Comparison of ENCODE assay signal across 21 mouse cellular contexts in genomic region chr9:31871410-31871809, GRCm38 (mm10). TPM values are rescaled to one million over a fixed set of nuclear protein-coding genes. Genes with fewer than 3 reads are reported as not detected.
A peak's percentile ranks its signal among the peaks of the same experiment; 100 is the strongest.
DNase-seq lines count a peak whose midpoint lies in the region; ATAC-seq and TF ChIP-seq lines count a peak whose summit lies in the region.
"Had no signal": no experiment of that assay in that cellular context is flagged by ENCODE, and none has a peak within 500 bp of the region (broad histone marks: within the 10 kb centered on the region; RNA-seq: fewer than 3 reads in every experiment).

No protein-coding gene starts in this region.

- H3K4me2 ChIP-seq in embryonic facial prominence, embryonic 15.5 days (replicated peaks): no peak overlapping the region
- H3K4me2 ChIP-seq: embryonic facial prominence, embryonic 13.5 days; forebrain, embryonic 12.5 days had no signal

- H3K27me3 ChIP-seq in embryonic facial prominence, embryonic 15.5 days: no peaks in the 10 kb centered on the region
- H3K27me3 ChIP-seq: embryonic facial prominence, embryonic 13.5 days; forebrain, embryonic 12.5 days had no signal

- no peaks in the 10 kb centered on the region for H3K4me1 ChIP-seq in embryonic facial prominence, embryonic 15.5 days
- H3K4me1 ChIP-seq: embryonic facial prominence, embryonic 13.5 days had no signal

- ATAC-seq in embryonic facial prominence, embryonic 15.5 days (ENCODE audit: insufficient number of reproducible peaks, low FRiP score, low TSS enrichment, low read depth): peak; percentile 75
- ATAC-seq in inflammation-experienced regulatory T-cells, adult 6 months: no peak
- ATAC-seq: forebrain, embryonic 14.5 days; forebrain, embryonic 16.5 days had no signal

- no peak overlapping the region for H3K9ac ChIP-seq in embryonic facial prominence, embryonic 15.5 days
- H3K9ac ChIP-seq: embryonic facial prominence, embryonic 13.5 days; forebrain, embryonic 12.5 days had no signal

- DNase-seq in heart, adult 11 months: peak; percentile 71
- no peak for DNase-seq in heart, adult 18-20 months
- peak; percentile 24 for DNase-seq in brain, embryonic 14.5 days (ENCODE audit: low read depth)
- DNase-seq: adrenal gland, adult 2 months; adrenal gland, postnatal 10 days; adrenal gland, postnatal 25 days; cerebellum, adult 11-12 months; cerebellum, adult 2 months; cerebellum, adult 9-10 months; cerebellum, postnatal 10 days; cerebellum, postnatal 25 days had no signal

- WGBS in embryonic facial prominence, embryonic 15.5 days: 31% methylated on average over 4 of the region's 4 CpGs

- TF ChIP-seq CTCF in brain, embryonic 14.5 days (IDR thresholded peaks at IDR 0.05; ENCODE audit: borderline replicate concordance, extremely low read depth, insufficient read depth, insufficient read length): no peak

- H3K36me3 ChIP-seq in embryonic facial prominence, embryonic 15.5 days: no peaks in the 10 kb centered on the region
- H3K36me3 ChIP-seq: embryonic facial prominence, embryonic 13.5 days; forebrain, embryonic 10.5 days; forebrain, embryonic 12.5 days had no signal

- H3K4me3 ChIP-seq in embryonic facial prominence, embryonic 15.5 days (replicated peaks): no peak overlapping the region
- H3K4me3 ChIP-seq: embryonic facial prominence, embryonic 13.5 days; erythroblast, embryonic 14.5 days; forebrain, embryonic 10.5 days; forebrain, embryonic 12.5 days had no signal

- no peak for TF ChIP-seq POLR2A in brain, embryonic 14.5 days (IDR thresholded peaks at IDR 0.05; ENCODE audit: borderline replicate concordance, extremely low read depth, insufficient read depth, insufficient read length, poor library complexity, severe bottlenecking)

- H3K9me3 ChIP-seq in embryonic facial prominence, embryonic 15.5 days (replicated peaks): no peaks in the 10 kb centered on the region
- H3K9me3 ChIP-seq: embryonic facial prominence, embryonic 13.5 days; forebrain, embryonic 10.5 days; forebrain, embryonic 12.5 days had no signal

- no peak overlapping the region for H3K27ac ChIP-seq in embryonic facial prominence, embryonic 15.5 days (replicated peaks)
- H3K27ac ChIP-seq: embryonic facial prominence, embryonic 13.5 days; forebrain, embryonic 10.5 days; forebrain, embryonic 12.5 days had no signal

RNA-seq across cellular contexts. Expression of gene Barx2, which starts 41.9 kb away (rescaled TPM):
- total RNA-seq in heart, adult 18-20 months (2021): under 1 TPM; 0.25 to 0.28 TPM
- 0.42 and 0.55 TPM in 2 replicates for polyA plus RNA-seq in brain, embryonic 14.5 days (2012; rRNA removed)
- polyA plus RNA-seq in embryonic facial prominence, embryonic 15.5 days (2015; fragmentation: Nextera tagmentation; extraction: Ambion mirVana): 5.6 and 8.3 TPM in 2 replicates
- polyA plus RNA-seq in inflammation-experienced regulatory T-cells, adult 6 months (2017; shearing (Covaris generic)): not detected
- total RNA-seq: adrenal gland, adult 2 months; adrenal gland, postnatal 25 days; MEL had no signal
- polyA plus RNA-seq: C2C12; erythroblast, embryonic 14.5 days; forebrain, embryonic 10.5 days; forebrain, embryonic 12.5 days; forebrain, embryonic 16.5 days had no signal

Comparison
In these comparisons a context has a peak if more than half of its experiments do, and no peak if none do; other contexts are left out.
1. DNase-seq: peak in heart, adult 11 months (single experiment) and brain, embryonic 14.5 days (single experiment); none in heart, adult 18-20 months (0 of 2).